Mouse (Mus musculus) limb, embryonic 12.5 days (tissue): Measurements from ENCODE around the gene Rapgef5. TPM values are rescaled to one million over a fixed set of nuclear protein-coding genes. Genes with fewer than 3 reads are reported as not detected.

Experiments
- ATAC-seq: fragments of 200-750 bp; cut with Nextera tagmentation; 2 replicates; pipeline ENCODE4 v1.8.0; 2017; ENCODE audit warnings: low read depth, moderate TSS enrichment; ENCODE audit not compliant: insufficient number of reproducible peaks, insufficient read depth, low FRiP score, low TSS enrichment
- H3K27ac ChIP-seq: fragments of 300-500 bp; sonication (generic); 2 replicates; pipeline ENCODE4 v1.5.1; 2016; ENCODE audit warnings: mild to moderate bottlenecking, moderate library complexity
- H3K27me3 ChIP-seq: fragments of 300-500 bp; sonication (generic); 2 replicates; pipeline ENCODE4 v1.6.1; 2016; ENCODE audit warnings: mild to moderate bottlenecking, moderate library complexity
- H3K36me3 ChIP-seq: fragments of 300-500 bp; sonication (generic); 2 replicates; pipeline ENCODE4 v1.6.1; 2016; ENCODE audit warnings: mild to moderate bottlenecking, moderate library complexity
- H3K4me1 ChIP-seq: fragments of 300-500 bp; sonication (generic); replicated peaks from 2 replicates; pipeline ENCODE4 v1.6.1; 2016
- H3K4me2 ChIP-seq: fragments of 300-500 bp; sonication (generic); 2 replicates; pipeline ENCODE4 v1.6.1; 2016; ENCODE audit warnings: mild to moderate bottlenecking, moderate library complexity
- H3K4me3 ChIP-seq: fragments of 300-500 bp; sonication (generic); replicated peaks from 2 replicates; pipeline ENCODE4 v1.5.1; 2016; ENCODE audit warnings: mild to moderate bottlenecking
- H3K9ac ChIP-seq: fragments of 300-500 bp; sonication (generic); replicated peaks from 2 replicates; pipeline ENCODE4 v1.6.1; 2016; ENCODE audit warnings: mild to moderate bottlenecking, moderate library complexity
- H3K9me3 ChIP-seq: fragments of 300-500 bp; sonication (generic); 2 replicates; pipeline ENCODE4 v1.6.1; 2016; ENCODE audit warnings: mild to moderate bottlenecking, moderate library complexity
- WGBS: fragments of 180-500 bp; shearing (Covaris S2); methylation state at CpG from one replicate; pipeline ENCODE4 v1.1.7; 2016; 5-methylcytosine and 5-hydroxymethylcytosine counted together
- polyA plus RNA-seq: library from polyadenylated mRNA; unstranded; fragments of >200 nt; fragmentation: Nextera tagmentation; extraction: Ambion mirVana; gene quantifications from 2 replicates; pipeline ENCODE4 v1.2.1, GENCODE M21; 2016

Gene Rapgef5
- polyA plus RNA-seq, 1 experiment from 2014 or later = 8.0 TPM

- Histone ChIP-seq H3K4me2 (no peak overlapping the region), H3K9me3 (no peaks in the 10 kb centered on the region), H3K27me3 (no peaks in the 10 kb centered on the region), H3K9ac (no peak overlapping the region), H3K4me3 (no peak overlapping the region), H3K27ac (no peak overlapping the region), H3K4me1 (no peaks in the 10 kb centered on the region), H3K36me3 (no peaks in the 10 kb centered on the region)
- WGBS = 96% methylated on average over 4 of the region's 4 CpGs
- ATAC-seq = no peak
These were observed 208.7 kb downstream of the Rapgef5 start for GRCm38 (mm10) chr12:117725011-117725410.

GRCm38 (mm10) chr12:117727481-117728177 is 211.3 kb downstream of the Rapgef5 start:
- Histone ChIP-seq H3K27me3 (no peaks in the 10 kb centered on the region), H3K4me3 (no peak overlapping the region), H3K9ac (no peak overlapping the region), H3K27ac (no peak overlapping the region), H3K4me1 (no peaks in the 10 kb centered on the region), H3K9me3 (no peaks in the 10 kb centered on the region), H3K4me2 (no peak overlapping the region), H3K36me3 (no peaks in the 10 kb centered on the region)
- no peak for ATAC-seq
- WGBS = 80% methylated on average over 8 of the region's 8 CpGs

DNA sequence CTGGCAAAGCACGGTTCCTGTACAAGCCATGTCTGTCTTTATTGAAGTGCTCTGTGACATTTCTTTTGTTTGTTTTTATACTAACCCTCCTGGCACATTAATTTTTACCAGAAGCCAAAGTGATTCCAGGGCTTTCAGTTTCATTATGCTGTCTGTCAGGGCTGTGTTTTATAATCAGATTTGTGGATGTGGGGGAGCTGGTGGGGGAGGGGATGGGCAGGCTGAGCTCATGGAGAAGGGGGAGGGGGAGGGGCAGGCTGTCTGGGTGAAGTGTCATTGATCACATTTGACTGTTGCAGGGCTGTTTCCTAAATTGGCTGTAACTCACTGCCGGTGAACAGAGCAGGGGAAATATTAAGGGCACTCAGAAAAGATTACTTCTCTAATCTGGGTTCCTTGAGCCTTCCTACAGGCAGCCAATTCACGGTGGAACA is 211.9 kb downstream of the Rapgef5 start:
- WGBS = 27% methylated on average over 3 of the region's 3 CpGs
- H3K9ac ChIP-seq = no peak overlapping the region
- H3K4me2 ChIP-seq = no peak overlapping the region
- no peak overlapping the region for H3K4me3 ChIP-seq
- no peaks in the 10 kb centered on the region for H3K9me3 ChIP-seq
- H3K27me3 ChIP-seq = no peaks in the 10 kb centered on the region
- H3K4me1 ChIP-seq = no peaks in the 10 kb centered on the region
- H3K27ac ChIP-seq = no peak overlapping the region
- no peaks in the 10 kb centered on the region for H3K36me3 ChIP-seq
- no peak for ATAC-seq

GRCm38 (mm10) chr12:117733611-117734010 is 217.3 kb downstream of the Rapgef5 start:
- Histone ChIP-seq H3K4me3 (no peak overlapping the region), H3K36me3 (no peaks in the 10 kb centered on the region), H3K27me3 (0 out of 2 replicates have a peak, but pooled peaks cover 3% of the 10 kb centered on the region), H3K4me1 (peaks cover 6% of the 10 kb centered on the region; the same call in 1 of the 2 replicates), H3K27ac (no peak overlapping the region), H3K4me2 (no peak overlapping the region), H3K9me3 (no peaks in the 10 kb centered on the region), H3K9ac (no peak overlapping the region)
- ATAC-seq = no peak

DNA sequence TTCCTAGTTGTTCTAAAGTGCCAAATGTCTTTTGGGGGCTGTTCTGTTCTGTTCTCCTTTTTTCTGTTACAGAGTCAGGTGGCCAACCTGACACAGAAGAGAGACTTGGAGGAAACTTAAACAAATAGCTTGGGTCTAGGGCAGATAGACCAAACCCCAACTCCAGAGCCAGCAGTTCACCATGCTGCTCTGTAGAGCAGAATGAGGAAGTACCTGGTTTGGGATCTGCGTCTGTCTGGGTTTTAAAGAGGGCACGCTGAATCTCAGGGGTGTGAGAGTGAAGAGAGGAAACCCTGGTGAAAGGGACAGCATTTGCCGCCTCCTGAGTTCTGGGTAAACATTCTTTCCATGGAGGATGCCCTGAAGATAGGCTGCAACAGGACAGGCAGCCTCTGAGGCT is 219.9 kb downstream of the Rapgef5 start:
- H3K9ac ChIP-seq = no peak overlapping the region
- no peak overlapping the region for H3K4me3 ChIP-seq
- ATAC-seq = no peak
- H3K9me3 ChIP-seq = no peaks in the 10 kb centered on the region
- no peak overlapping the region for H3K4me2 ChIP-seq
- no peak overlapping the region for H3K27ac ChIP-seq
- 0 out of 2 replicates have a peak, but pooled peaks cover 3% of the 10 kb centered on the region for H3K27me3 ChIP-seq
- H3K4me1 ChIP-seq = peaks cover 6% of the 10 kb centered on the region; the same call in 1 of the 2 replicates
- WGBS = 81% methylated on average over 3 of the region's 3 CpGs
- H3K36me3 ChIP-seq = no peaks in the 10 kb centered on the region

GRCm38 (mm10) chr12:117736928-117737327 is 220.6 kb downstream of the Rapgef5 start:
- Histone ChIP-seq H3K27ac (no peak overlapping the region), H3K36me3 (no peaks in the 10 kb centered on the region), H3K4me2 (no peak overlapping the region), H3K27me3 (0 out of 2 replicates have a peak, but pooled peaks cover 3% of the 10 kb centered on the region), H3K9ac (no peak overlapping the region), H3K4me1 (peaks cover 6% of the 10 kb centered on the region; the same call in 1 of the 2 replicates), H3K4me3 (no peak overlapping the region), H3K9me3 (no peaks in the 10 kb centered on the region)
- WGBS = 54% methylated on average over 2 of the region's 2 CpGs
- ATAC-seq = no peak

- Histone ChIP-seq H3K4me1 (peaks cover 6% of the 10 kb centered on the region; the same call in 1 of the 2 replicates), H3K9me3 (no peaks in the 10 kb centered on the region), H3K27me3 (0 out of 2 replicates have a peak, but pooled peaks cover 3% of the 10 kb centered on the region), H3K36me3 (no peaks in the 10 kb centered on the region), H3K4me3 (no peak overlapping the region), H3K9ac (no peak overlapping the region), H3K27ac (no peak overlapping the region), H3K4me2 (no peak overlapping the region)
- WGBS = 72% methylated on average over 11 of the region's 11 CpGs
- no peak for ATAC-seq
These were observed 221.2 kb downstream of the Rapgef5 start for GRCm38 (mm10) chr12:117737332-117738031.

- H3K9me3 ChIP-seq = no peaks in the 10 kb centered on the region
- 74% methylated on average over 1 of the region's 1 CpGs for WGBS
- no peaks in the 10 kb centered on the region for H3K36me3 ChIP-seq
- no peak overlapping the region for H3K27ac ChIP-seq
- ATAC-seq = no peak
- no peak overlapping the region for H3K4me3 ChIP-seq
- no peak overlapping the region for H3K9ac ChIP-seq
- 0 out of 2 replicates have a peak, but pooled peaks cover 4% of the 10 kb centered on the region for H3K4me1 ChIP-seq
- H3K4me2 ChIP-seq = no peak overlapping the region
- 0 out of 2 replicates have a peak, but pooled peaks cover 3% of the 10 kb centered on the region for H3K27me3 ChIP-seq
These were observed 226.2 kb downstream of the Rapgef5 start for GRCm38 (mm10) chr12:117742487-117742886.

GRCm38 (mm10) chr12:117744580-117745483 is 228.6 kb downstream of the Rapgef5 start:
- H3K27ac ChIP-seq = no peak overlapping the region
- no peak overlapping the region for H3K4me3 ChIP-seq
- no peak overlapping the region for H3K9ac ChIP-seq
- no peaks in the 10 kb centered on the region for H3K27me3 ChIP-seq
- H3K4me2 ChIP-seq = no peak overlapping the region
- no peak for ATAC-seq
- no peaks in the 10 kb centered on the region for H3K9me3 ChIP-seq
- H3K4me1 ChIP-seq = 0 out of 2 replicates have a peak, but pooled peaks cover 4% of the 10 kb centered on the region
- no peaks in the 10 kb centered on the region for H3K36me3 ChIP-seq
- 37% methylated on average over 8 of the region's 8 CpGs for WGBS

DNA sequence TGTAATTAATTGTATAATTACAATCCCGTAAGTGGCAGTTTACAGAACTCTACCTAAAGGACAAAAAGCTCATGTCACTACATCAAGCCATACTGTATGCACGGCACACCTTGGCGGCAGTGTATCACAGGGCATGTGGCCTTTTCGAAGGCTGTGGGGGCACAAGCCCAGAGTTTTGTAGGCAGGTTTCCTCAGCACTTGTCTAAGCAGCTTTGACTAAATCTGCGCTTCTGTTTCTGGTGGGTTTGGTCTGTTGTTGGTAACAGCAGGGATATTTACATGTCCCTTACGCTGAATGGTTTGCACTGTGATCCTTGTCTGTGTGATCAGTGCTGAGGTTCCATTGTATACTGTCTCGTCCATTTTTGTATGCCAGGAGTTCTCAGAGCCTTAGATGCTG is 230.3 kb downstream of the Rapgef5 start:
- H3K4me2 ChIP-seq = no peak overlapping the region
- 94% methylated on average over 7 of the region's 7 CpGs for WGBS
- peaks cover 12% of the 10 kb centered on the region; the same call in 1 of the 2 replicates for H3K4me1 ChIP-seq
- H3K27me3 ChIP-seq = no peaks in the 10 kb centered on the region; the same call in 1 of the 2 replicates
- no peaks in the 10 kb centered on the region for H3K9me3 ChIP-seq
- H3K9ac ChIP-seq = no peak overlapping the region
- no peaks in the 10 kb centered on the region for H3K36me3 ChIP-seq
- no peak for ATAC-seq
- H3K4me3 ChIP-seq = no peak overlapping the region
- no peak overlapping the region for H3K27ac ChIP-seq

- WGBS = 16% methylated on average over 9 of the region's 9 CpGs
- Histone ChIP-seq H3K4me3 (no peak overlapping the region), H3K4me1 (peaks cover 16% of the 10 kb centered on the region), H3K9me3 (no peaks in the 10 kb centered on the region), H3K36me3 (no peaks in the 10 kb centered on the region), H3K27ac (no peak overlapping the region), H3K4me2 (peak overlapping the region; percentile 35), H3K9ac (no peak overlapping the region), H3K27me3 (peaks cover 4% of the 10 kb centered on the region)
- no peak for ATAC-seq
These were observed 234.8 kb downstream of the Rapgef5 start for GRCm38 (mm10) chr12:117751045-117751444.
